ENCODE assay signal across 8 mouse cellular contexts in the genomic region with DNA sequence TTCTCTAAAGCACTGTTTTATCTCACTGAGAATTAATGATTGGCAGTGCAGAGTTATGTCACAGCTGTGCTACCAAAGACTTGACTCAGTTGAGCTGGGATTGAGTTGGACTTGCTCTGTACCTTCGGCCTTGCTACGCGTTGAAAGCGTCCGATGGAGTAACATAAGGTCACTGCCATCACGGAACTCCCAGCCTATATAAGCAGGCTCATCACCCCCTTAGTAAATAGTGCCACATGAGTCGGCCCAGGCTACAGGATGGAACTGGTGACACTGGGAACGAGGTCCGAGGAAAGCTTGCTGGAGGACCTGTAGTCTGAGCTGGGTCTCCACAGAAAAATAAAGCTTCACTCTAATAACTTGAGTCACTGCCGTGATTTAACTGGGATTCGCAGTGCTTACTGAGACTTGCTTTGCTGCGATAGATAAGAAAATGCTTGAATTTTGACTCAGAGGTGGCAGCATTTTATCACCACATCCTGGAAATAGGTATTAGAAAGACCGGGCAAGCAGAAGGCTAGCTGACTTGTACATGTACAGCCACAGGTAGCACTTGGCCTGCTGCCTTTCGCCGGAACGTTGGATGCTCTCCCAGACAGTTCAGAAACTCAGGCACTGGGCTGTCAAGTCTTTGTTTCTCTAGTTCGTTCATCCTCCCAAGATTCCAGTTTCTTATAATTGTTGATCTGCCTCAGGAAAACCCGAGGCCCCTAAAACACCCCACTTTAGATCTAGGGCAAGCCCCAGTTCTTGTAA. TPM values are rescaled to one million over a fixed set of nuclear protein-coding genes. Genes with fewer than 3 reads are reported as not detected.
A peak's percentile ranks its signal among the peaks of the same experiment; 100 is the strongest.
DNase-seq lines count a peak whose midpoint lies in the region; ATAC-seq and TF ChIP-seq lines count a peak whose summit lies in the region.

No protein-coding gene starts in this region.

- 37% methylated on average over 18 of the region's 18 CpGs for WGBS in lung, adult 2 months
- WGBS in forebrain, embryonic 14.5 days: 54% methylated on average over 18 of the region's 18 CpGs
- 22% methylated on average over 18 of the region's 18 CpGs for WGBS in small intestine, adult 2 months

- TF ChIP-seq CTCF in lung, adult 2 months (IDR thresholded peaks at IDR 0.05; ENCODE audit: insufficient read depth, low read length): no peak
- TF ChIP-seq CTCF in small intestine, adult 2 months (IDR thresholded peaks at IDR 0.05; ENCODE audit: extremely low read depth, insufficient read length, insufficient replicate concordance, low read depth, low read length): no peak

- no peak overlapping the region for H3K27ac ChIP-seq in brown adipose tissue, adult 24 weeks (replicated peaks; ENCODE audit: low read depth, low read length)
- no peak overlapping the region for H3K27ac ChIP-seq in forebrain, embryonic 14.5 days (ENCODE audit: low read depth, low read length)
- H3K27ac ChIP-seq in small intestine, adult 2 months (ENCODE audit: insufficient read depth, low read depth, low read length): 0 out of 2 replicates have a peak overlapping the region, but pooled peaks have one; percentile 34

- no peaks in the 10 kb centered on the region for H3K9me3 ChIP-seq in forebrain, embryonic 14.5 days (replicated peaks; ENCODE audit: control insufficient read depth, low read length)

- TF ChIP-seq POLR2A in lung, adult 2 months (IDR thresholded peaks at IDR 0.05; ENCODE audit: borderline replicate concordance, extremely low read depth, low read depth, low read length): no peak
- no peak for TF ChIP-seq POLR2A in small intestine, adult 2 months (IDR thresholded peaks at IDR 0.05; ENCODE audit: low read depth, low read length)

- no peak for DNase-seq in lung, adult 2 months
- no peak for DNase-seq in lung, postnatal 10 days
- no peak for DNase-seq in forebrain, embryonic 14.5 days (ENCODE audit: low spot score)
- DNase-seq in kidney, postnatal 36 days: peak; percentile 8 to 49
- DNase-seq in gastrocnemius, postnatal 25 days: no peak
- no peak for DNase-seq in ovary, postnatal 14 days (ENCODE audit: low spot score)

- no peaks in the 10 kb centered on the region for H3K27me3 ChIP-seq in forebrain, embryonic 14.5 days (replicated peaks; ENCODE audit: control insufficient read depth, insufficient read depth, low read length)
- no peaks in the 10 kb centered on the region for H3K27me3 ChIP-seq in small intestine, adult 2 months (ENCODE audit: control insufficient read depth, insufficient read depth, low read length)

- no peaks in the 10 kb centered on the region; the same call in 1 of the 2 replicates for H3K36me3 ChIP-seq in forebrain, embryonic 14.5 days (ENCODE audit: control insufficient read depth, insufficient read depth, low read length)
- peaks cover 5% of the 10 kb centered on the region for H3K36me3 ChIP-seq in small intestine, adult 2 months (ENCODE audit: control insufficient read depth, insufficient read depth, low read length)

- H3K4me2 ChIP-seq in forebrain, embryonic 14.5 days (ENCODE audit: low read length): peak overlapping the region; percentile 84

- H3K4me1 ChIP-seq in lung, adult 2 months (ENCODE audit: control insufficient read depth, insufficient read depth, low read length): peaks cover 13% of the 10 kb centered on the region
- H3K4me1 ChIP-seq in brown adipose tissue, adult 24 weeks (ENCODE audit: control insufficient read depth, insufficient read depth, insufficient read length, low read length): peaks cover 9% of the 10 kb centered on the region; the same call in 1 of the 2 replicates
- H3K4me1 ChIP-seq in forebrain, embryonic 14.5 days (ENCODE audit: control insufficient read depth, insufficient read depth, low read length): peaks cover 27% of the 10 kb centered on the region
- H3K4me1 ChIP-seq in small intestine, adult 2 months (ENCODE audit: control insufficient read depth, insufficient read depth, insufficient read length, low read length): peaks cover 14% of the 10 kb centered on the region

- H3K4me3 ChIP-seq in lung, adult 2 months (replicated peaks; ENCODE audit: extremely low read depth, low read depth, low read length): peak overlapping the region; percentile 69
- H3K4me3 ChIP-seq in brown adipose tissue, adult 24 weeks (ENCODE audit: insufficient read depth, low read depth, low read length): peak overlapping the region; percentile 92
- H3K4me3 ChIP-seq in forebrain, embryonic 14.5 days (ENCODE audit: low read depth, low read length): peak overlapping the region; percentile 93
- peak overlapping the region; percentile 92 for H3K4me3 ChIP-seq in small intestine, adult 2 months (ENCODE audit: low read depth, low read length)

- no peak for ATAC-seq in forebrain, embryonic 14.5 days

- peak overlapping the region; percentile 93 for H3K9ac ChIP-seq in forebrain, embryonic 14.5 days (ENCODE audit: low read length)

RNA-seq across cellular contexts. Expression of gene Abhd13, which starts 1.1 kb away (rescaled TPM):
- polyA plus RNA-seq in lung, adult 2 months (2012; rRNA removed): 5.4 and 7.2 TPM in 2 replicates
- 8.0 and 9.4 TPM in 2 replicates for polyA plus RNA-seq in brown adipose tissue, adult 24 weeks (2012; ENCODE audit: insufficient read depth, insufficient read length, missing spikeins)
- 18.9 and 19.2 TPM in 2 replicates for polyA plus RNA-seq in forebrain, embryonic 14.5 days (2014; fragmentation: Nextera tagmentation; extraction: Ambion mirVana)
- 2.1 and 2.9 TPM in 2 replicates for polyA plus RNA-seq in small intestine, adult 2 months (2012; rRNA removed)
- 1 to 10 TPM; 7.9 to 8.1 TPM for total RNA-seq in gastrocnemius, postnatal 25 days (2021)

RNA-seq across cellular contexts. Expression of gene Lig4, which starts 1.2 kb away (rescaled TPM):
- polyA plus RNA-seq in lung, adult 2 months (2012; rRNA removed): 1.4 and 2.0 TPM in 2 replicates
- polyA plus RNA-seq in brown adipose tissue, adult 24 weeks (2012; ENCODE audit: insufficient read depth, insufficient read length, missing spikeins): 3.0 and 4.0 TPM in 2 replicates
- polyA plus RNA-seq in forebrain, embryonic 14.5 days (2014; fragmentation: Nextera tagmentation; extraction: Ambion mirVana): 10.7 and 12.7 TPM in 2 replicates
- polyA plus RNA-seq in small intestine, adult 2 months (2012; rRNA removed): 0.79 and 1.1 TPM in 2 replicates
- total RNA-seq in gastrocnemius, postnatal 25 days (2021): 1 to 10 TPM; 3.0 to 3.6 TPM

RNA-seq across cellular contexts. Expression of gene Tnfsf13b, which starts 27.6 kb away (rescaled TPM):
- polyA plus RNA-seq in lung, adult 2 months (2012; rRNA removed): 24.6 and 25.0 TPM in 2 replicates
- polyA plus RNA-seq in brown adipose tissue, adult 24 weeks (2012; ENCODE audit: insufficient read depth, insufficient read length, missing spikeins): 0.83 and 2.7 TPM in 2 replicates
- 0.09 and 0.22 TPM in 2 replicates for polyA plus RNA-seq in forebrain, embryonic 14.5 days (2014; fragmentation: Nextera tagmentation; extraction: Ambion mirVana)
- polyA plus RNA-seq in small intestine, adult 2 months (2012; rRNA removed): 8.0 and 14.3 TPM in 2 replicates
- under 1 TPM; 0.92 to 0.99 TPM for total RNA-seq in gastrocnemius, postnatal 25 days (2021)

Comparison
In these comparisons a context has a peak if more than half of its experiments do, and no peak if none do; other contexts are left out.
1. DNase-seq: peak in kidney, postnatal 36 days (2 of 2); none in lung, adult 2 months (single experiment), lung, postnatal 10 days (single experiment), forebrain, embryonic 14.5 days (single experiment), gastrocnemius, postnatal 25 days (single experiment) and ovary, postnatal 14 days (single experiment).
2. Peak in every context shown above with its lines, with median percentiles within 50 percentile points of each other: H3K4me3 ChIP-seq.